Mouse (Mus musculus) CH12.LX (cell line): ENCODE measurements at regions not wholly inside any gene's neighbourhood (a gene's known extent, or its start where the extent isn't known, plus 50 kb on each side); places are given as distances from the start of the nearest gene placed in this dataset.

Experiments used
- DNase-seq: peaks from one replicate; pipeline ENCODE4 v3.0.0-alpha.2; 2013; ENCODE audit errors: extremely low read depth
- H3K27ac ChIP-seq: 2 replicates; pipeline ENCODE4 v1.5.1; 2012; ENCODE audit warnings: low read depth, mild to moderate bottlenecking, control low read depth, moderate library complexity; ENCODE audit not compliant: insufficient read depth
- H3K27me3 ChIP-seq: replicated peaks from 2 replicates; pipeline ENCODE3; 2012; ENCODE audit warnings: inconsistent platforms
- H3K36me3 ChIP-seq, 2 experiments: replicated peaks in 1 of 2; 2 replicates each; pipeline versions ENCODE3 to v1.6.1; 2012; ENCODE audit warnings: inconsistent platforms in 1 of 2, low read length in 1 of 2, mild to moderate bottlenecking in 1 of 2, mixed read lengths in 1 of 2, moderate library complexity in 1 of 2; ENCODE audit not compliant: control insufficient read depth in 1 of 2, insufficient read depth in 1 of 2
- H3K4me1 ChIP-seq, 2 experiments: 2 replicates each; pipeline ENCODE4 v1.6.1; 2012; ENCODE audit warnings: inconsistent platforms in 1 of 2, moderate library complexity in 1 of 2; ENCODE audit not compliant: insufficient read depth in 2 of 2, control insufficient read depth in 1 of 2
- H3K4me2 ChIP-seq: 2 replicates; pipeline ENCODE4 v1.6.1; 2012; ENCODE audit warnings: low read depth, mild to moderate bottlenecking, control low read depth; ENCODE audit not compliant: poor library complexity, insufficient read depth, severe bottlenecking
- H3K4me3 ChIP-seq, 3 experiments: fragments of 150-350 bp in 1 of 3; sonication (generic) in 1 of 3; replicated peaks in 1 of 3; 2 replicates each; pipeline versions ENCODE3 to v1.5.1; 2011 to 2012; ENCODE audit warnings: low read depth in 2 of 3, low read length in 2 of 3, mild to moderate bottlenecking in 2 of 3, moderate library complexity in 2 of 3, control low read depth in 1 of 3, improper control_type of control experiment in 1 of 3, inconsistent platforms in 1 of 3, mixed read lengths in 1 of 3; ENCODE audit not compliant: poor library complexity in 1 of 3
- H3K79me2 ChIP-seq: replicated peaks from 2 replicates; pipeline ENCODE4 v1.6.1; 2012; ENCODE audit warnings: mild to moderate bottlenecking, moderate library complexity; ENCODE audit not compliant: control insufficient read depth, poor library complexity, insufficient read depth, severe bottlenecking; ENCODE audit errors: extremely low read depth
- H3K9ac ChIP-seq: 2 replicates; pipeline ENCODE4 v1.6.1; 2012; ENCODE audit warnings: low read depth, mild to moderate bottlenecking, control low read depth, moderate library complexity; ENCODE audit not compliant: insufficient read depth
- H3K9me3 ChIP-seq: replicated peaks from 2 replicates; pipeline ENCODE3; 2012; ENCODE audit warnings: low read length, inconsistent platforms, mixed read lengths
- BHLHE40 ChIP-seq: IDR thresholded peaks from 2 replicates; pipeline ENCODE4 v1.6.1; 2011; ENCODE audit warnings: mild to moderate bottlenecking, low read depth, low read length, improper control_type of control experiment
- EP300 ChIP-seq: IDR thresholded peaks from 2 replicates; pipeline ENCODE4 v1.6.1; 2011; ENCODE audit warnings: low read length, improper control_type of control experiment
- GABPA ChIP-seq: IDR thresholded peaks from 2 replicates; pipeline ENCODE4 v1.6.1; 2012; ENCODE audit warnings: low read depth, low read length, improper control_type of control experiment, inconsistent platforms; ENCODE audit not compliant: insufficient replicate concordance
- JUN ChIP-seq: IDR thresholded peaks from 2 replicates; pipeline ENCODE4 v1.6.1; 2011; ENCODE audit warnings: low read depth, mild to moderate bottlenecking, low read length, improper control_type of control experiment, moderate library complexity; ENCODE audit not compliant: insufficient read depth
- JUND ChIP-seq: conservative IDR thresholded peaks from 2 replicates; pipeline ENCODE4 v1.6.1; 2011; ENCODE audit warnings: low read depth, low read length, improper control_type of control experiment
- MAX ChIP-seq: IDR thresholded peaks from 2 replicates; pipeline ENCODE4 v1.6.1; 2011; ENCODE audit warnings: low read length, improper control_type of control experiment
- MEF2A ChIP-seq: IDR thresholded peaks from 2 replicates; pipeline ENCODE4 v1.6.1; 2014; ENCODE audit warnings: low read depth, mild to moderate bottlenecking, inconsistent platforms, low read length, improper control_type of control experiment, borderline replicate concordance
- MXI1 ChIP-seq: IDR thresholded peaks from 2 replicates; pipeline ENCODE4 v1.6.1; 2011; ENCODE audit warnings: mild to moderate bottlenecking, low read depth, low read length, improper control_type of control experiment
- MYC ChIP-seq: IDR thresholded peaks from 2 replicates; pipeline ENCODE4 v1.6.1; 2011; ENCODE audit warnings: low read depth, mild to moderate bottlenecking, improper control_type of control experiment, low read length
- POLR2A ChIP-seq: IDR thresholded peaks from 2 replicates; pipeline ENCODE4 v1.6.1; 2011; ENCODE audit warnings: low read depth, mild to moderate bottlenecking, improper control_type of control experiment, low read length
- SMC3 ChIP-seq: IDR thresholded peaks from 2 replicates; pipeline ENCODE4 v1.6.1; 2011; ENCODE audit warnings: low read depth, low read length, improper control_type of control experiment
- TBP ChIP-seq: conservative IDR thresholded peaks from 2 replicates; pipeline ENCODE4 v1.6.1; 2011; ENCODE audit warnings: low read depth, low read length, improper control_type of control experiment
- ZKSCAN1 ChIP-seq: IDR thresholded peaks from 2 replicates; pipeline ENCODE4 v1.6.1; 2012; ENCODE audit warnings: low read depth, inconsistent platforms, low read length, improper control_type of control experiment, borderline replicate concordance
- dilution Hi-C: fragments of 300-500 bp; cut with MboI; formaldehyde crosslinking; loops from 2 replicates; pipeline ENCODE4 v1.14.3; 2020; ENCODE audit warnings: low sequenced_read_pairs; ENCODE audit not compliant: extremely low pct_unique_long_range_greater_than_20kb, extremely low pct_ligation_motif_present
- in situ Hi-C: fragments of 300-500 bp; cut with MboI; formaldehyde crosslinking; loops from 3 replicates; pipeline ENCODE4 v1.14.3; 2019; ENCODE audit warnings: low sequenced_read_pairs, low pct_ligation_motif_present, low pct_unique_long_range_greater_than_20kb, mixed read lengths

- DNase-seq: no peak
- Histone ChIP-seq H3K4me1 (peaks cover 9 to 29% of the 10 kb centered on the region in 2 experiments), H3K79me2 (no peaks in the 10 kb centered on the region), H3K4me3 (no peak overlapping the region), H3K9me3 (no peaks in the 10 kb centered on the region), H3K9ac (no peak overlapping the region), H3K36me3 (no peaks in the 10 kb centered on the region), H3K27ac (no peak overlapping the region), H3K4me2 (no peak overlapping the region), H3K27me3 (no peaks in the 10 kb centered on the region)
- in situ Hi-C loops (no loop called here), dilution Hi-C loops (no loop called here)
- TF ChIP-seq MXI1 (no peak), BHLHE40 (no peak), POLR2A (no peak), TBP (no peak), MYC (no peak)
Observed at GRCm38 (mm10) chr12:77696039-77696631, 458.2 kb downstream of the Fut8 start.

- no peak for TF ChIP-seq ZKSCAN1
- TF ChIP-seq MAX: no peak
- no peak for TF ChIP-seq EP300
- no peak for TF ChIP-seq GABPA
- TF ChIP-seq MEF2A: no peak
- no peak for TF ChIP-seq JUND
- no peak for TF ChIP-seq JUN
- Histone ChIP-seq H3K4me3 (no peak overlapping the region), H3K79me2 (no peaks in the 10 kb centered on the region), H3K36me3 (no peaks in the 10 kb centered on the region), H3K4me1 (peaks cover 9 to 29% of the 10 kb centered on the region in 2 experiments), H3K9ac (no peak overlapping the region), H3K27ac (no peak overlapping the region), H3K9me3 (no peaks in the 10 kb centered on the region), H3K27me3 (no peaks in the 10 kb centered on the region), H3K4me2 (no peak overlapping the region)
- in situ Hi-C loops (no loop called here), dilution Hi-C loops (no loop called here)
- no peak for DNase-seq
Observed at GRCm38 (mm10) chr12:77696662-77697061, 458.7 kb downstream of the Fut8 start.

- in situ Hi-C loops: no loop called here
- no peak overlapping the region for H3K27ac ChIP-seq
- dilution Hi-C loops: no loop called here
Observed at GRCm38 (mm10) chr12:77698088-77698487, 460.2 kb downstream of the Fut8 start.

More at GRCm38 (mm10) chr12:77698088-77698487, 460.2 kb downstream of the Fut8 start:
- peak; percentile 80 for DNase-seq
- TF ChIP-seq SMC3 (no peak), TBP (peak; percentile 45; the same call in 1 of the 2 replicates), EP300 (0 out of 2 replicates have a peak, but pooled peaks have one; percentile 13)
- Histone ChIP-seq H3K9me3 (no peaks in the 10 kb centered on the region), H3K27me3 (no peaks in the 10 kb centered on the region), H3K4me2 (peak overlapping the region; percentile 45; the same call in 1 of the 2 replicates), H3K36me3 (no peaks in the 10 kb centered on the region), H3K79me2 (no peaks in the 10 kb centered on the region), H3K9ac (no peak overlapping the region), H3K4me1 (peaks cover 9 to 29% of the 10 kb centered on the region in 2 experiments), H3K4me3 (no peak overlapping the region)
